Mouse (Mus musculus): ENCODE results near the gene Bmp8a. TPM values are rescaled to one million over a fixed set of nuclear protein-coding genes. Genes with fewer than 3 reads are reported as not detected.
"Not testable (repeated sequence)": the region's sequence is repeated elsewhere in the genome, so short reads cannot be mapped to it uniquely, and the experiment has no call there.

Gene Bmp8a
- polyA plus RNA-seq, 1 experiment from 2014 or later = 0.24 TPM

DNA sequence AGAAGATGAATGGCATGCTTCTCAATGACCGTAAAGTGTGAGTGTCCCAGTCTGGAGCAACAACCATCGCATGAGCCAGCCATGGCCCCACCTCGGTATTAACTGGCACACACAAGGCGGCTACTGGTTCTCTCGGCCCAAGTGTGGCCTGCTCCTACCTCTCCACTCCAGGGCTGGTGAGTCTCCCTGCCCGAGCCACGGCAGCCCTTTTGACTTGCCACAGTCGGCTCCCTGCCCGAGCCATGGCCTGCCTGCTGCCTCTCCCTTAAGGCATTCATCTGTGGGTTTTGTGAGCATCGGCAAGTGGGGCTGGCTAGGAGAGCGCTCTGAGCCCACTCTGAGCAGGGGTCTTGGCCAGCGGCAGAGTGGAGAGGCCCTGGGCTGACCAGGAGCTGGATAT is 54.0 kb downstream of the Bmp8a start:
- Histone ChIP-seq H3K27me3 (ENCODE audit: control insufficient read depth, insufficient read depth, low read length) (no peaks in the 10 kb centered on the region), H3K4me1 (ENCODE audit: control insufficient read depth, insufficient read depth, low read length) (peaks cover 18% of the 10 kb centered on the region), H3K9me3 (ENCODE audit: control insufficient read depth, low read length) (no peaks in the 10 kb centered on the region), H3K4me2 (ENCODE audit: low read depth, severe bottlenecking) (no peak overlapping the region), H3K4me3 (ENCODE audit: low read depth, low read length) (no peak overlapping the region), H3K9ac (ENCODE audit: low read length) (no peak overlapping the region), H3K27ac (replicated peaks; ENCODE audit: low read depth, low read length) (no peak overlapping the region), H3K36me3 (ENCODE audit: control insufficient read depth, insufficient read depth, low read length) (peaks cover 42% of the 10 kb centered on the region)
- DNase-seq (ENCODE audit: low spot score) (no peak), ATAC-seq (ENCODE audit: insufficient number of reproducible peaks, low FRiP score, low TSS enrichment, low read depth) (no peak)
- 88% methylated on average over 12 of the region's 12 CpGs for WGBS

DNA sequence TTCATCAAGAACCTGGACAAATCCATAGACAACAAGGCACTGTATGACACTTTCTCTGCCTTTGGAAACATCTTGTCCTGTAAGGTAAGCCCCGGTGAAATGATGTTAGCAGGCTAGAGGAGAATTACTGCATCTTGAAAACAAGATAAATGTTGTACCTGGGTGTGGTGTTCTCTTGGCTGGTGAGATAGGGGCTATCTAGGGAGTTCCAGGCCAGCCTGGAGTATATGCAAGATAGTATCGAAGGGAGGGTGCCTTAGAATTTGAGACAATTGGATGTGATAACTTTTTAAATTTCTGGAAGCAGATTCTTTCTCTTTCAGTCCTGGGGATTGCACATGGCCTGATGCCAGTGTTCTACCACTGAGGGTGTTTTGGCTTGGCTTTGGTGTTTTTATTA is 56.3 kb downstream of the Bmp8a start:
- Histone ChIP-seq H3K27me3 (ENCODE audit: control insufficient read depth, insufficient read depth, low read length) (no peaks in the 10 kb centered on the region), H3K4me1 (ENCODE audit: control insufficient read depth, insufficient read depth, low read length) (peaks cover 20% of the 10 kb centered on the region), H3K4me2 (ENCODE audit: low read depth, severe bottlenecking) (no peak overlapping the region), H3K9ac (ENCODE audit: low read length) (no peak overlapping the region), H3K9me3 (ENCODE audit: control insufficient read depth, low read length) (no peaks in the 10 kb centered on the region), H3K4me3 (ENCODE audit: low read depth, low read length) (no peak overlapping the region), H3K27ac (replicated peaks; ENCODE audit: low read depth, low read length) (no peak overlapping the region), H3K36me3 (ENCODE audit: control insufficient read depth, insufficient read depth, low read length) (peaks cover 20% of the 10 kb centered on the region)
- WGBS = 86% methylated on average over 2 of the region's 2 CpGs
- no peak for DNase-seq (ENCODE audit: low spot score)
- no peak for ATAC-seq (ENCODE audit: insufficient number of reproducible peaks, low FRiP score, low TSS enrichment, low read depth)

DNA sequence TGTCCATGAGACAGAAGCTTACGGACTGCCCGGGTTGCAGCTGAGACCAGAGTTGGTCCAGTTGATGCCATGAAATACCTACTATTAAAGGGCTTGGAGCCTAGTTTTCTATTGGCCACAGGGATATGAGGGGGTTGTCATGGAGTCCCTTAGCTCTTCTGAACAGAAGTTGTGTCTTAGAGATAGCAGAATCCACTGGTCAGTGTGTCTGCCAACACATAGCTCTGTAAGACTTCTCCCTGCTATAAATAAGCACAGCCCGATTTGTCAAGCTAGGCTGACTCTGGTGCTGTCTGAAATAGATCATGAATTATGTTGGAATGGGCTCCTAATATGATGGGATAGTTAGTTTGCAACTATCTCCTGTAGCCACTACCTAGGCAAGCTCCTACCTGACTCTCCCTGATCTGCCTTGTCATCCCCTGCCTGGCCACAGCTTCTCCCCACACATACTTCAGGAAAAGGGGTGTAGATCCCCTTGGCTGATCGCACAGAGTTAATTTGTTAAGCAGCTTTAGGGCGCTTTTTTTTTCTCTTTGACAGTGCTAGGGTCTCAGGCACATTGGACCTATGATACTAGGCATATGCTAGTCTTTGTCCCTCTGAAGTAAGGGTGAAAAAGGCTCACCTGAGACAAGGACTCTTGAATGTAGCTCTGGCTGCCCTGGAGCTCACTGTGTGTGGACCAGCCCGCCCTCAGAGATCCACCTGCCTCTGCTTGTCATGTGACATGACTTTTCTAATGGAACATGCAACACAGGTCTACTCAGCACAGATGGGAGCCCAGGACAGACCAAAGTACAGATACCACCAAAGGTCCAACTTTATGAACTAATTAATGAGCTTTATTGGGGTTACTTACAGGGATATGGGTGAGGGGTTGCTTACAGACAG is 58.1 kb downstream of the Bmp8a start:
- ATAC-seq (ENCODE audit: insufficient number of reproducible peaks, low FRiP score, low TSS enrichment, low read depth) (no peak), DNase-seq (ENCODE audit: low spot score) (no peak)
- no peak overlapping the region for H3K27ac ChIP-seq (replicated peaks; ENCODE audit: low read depth, low read length)
- peak overlapping the region; percentile 89 for H3K4me2 ChIP-seq (ENCODE audit: low read depth, severe bottlenecking)
- no peaks in the 10 kb centered on the region for H3K27me3 ChIP-seq (ENCODE audit: control insufficient read depth, insufficient read depth, low read length)
- WGBS = 80% methylated on average over 6 of the region's 6 CpGs
- H3K9ac ChIP-seq (ENCODE audit: low read length) = no peak overlapping the region; the same call in none of the 2 replicates
- H3K4me1 ChIP-seq (ENCODE audit: control insufficient read depth, insufficient read depth, low read length) = peaks cover 20% of the 10 kb centered on the region
- peak overlapping the region; percentile 41 for H3K4me3 ChIP-seq (ENCODE audit: low read depth, low read length)
- no peaks in the 10 kb centered on the region for H3K9me3 ChIP-seq (ENCODE audit: control insufficient read depth, low read length)
- peaks cover 16% of the 10 kb centered on the region for H3K36me3 ChIP-seq (ENCODE audit: control insufficient read depth, insufficient read depth, low read length)

DNA sequence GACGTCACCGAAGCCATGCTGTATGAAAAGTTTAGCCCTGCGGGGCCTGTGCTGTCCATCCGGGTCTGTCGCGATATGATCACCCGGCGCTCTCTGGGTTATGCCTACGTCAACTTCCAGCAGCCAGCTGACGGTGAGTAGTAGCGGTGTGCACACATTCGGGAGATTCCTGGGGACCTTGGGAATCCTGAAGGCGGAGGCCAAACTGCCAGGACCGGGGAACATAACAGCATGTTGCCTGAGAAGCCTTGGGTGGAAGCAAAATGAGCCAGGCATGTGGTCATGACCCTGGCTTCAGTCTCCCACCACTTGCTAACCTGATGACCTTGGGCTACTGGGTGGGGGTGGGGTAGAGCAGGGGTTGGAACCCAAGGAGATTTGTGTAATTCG is 59.4 kb downstream of the Bmp8a start:
- peak overlapping the region; percentile 41 for H3K4me3 ChIP-seq (ENCODE audit: low read depth, low read length)
- not testable (repeated sequence) for H3K36me3 ChIP-seq (ENCODE audit: control insufficient read depth, insufficient read depth, low read length); H3K27me3 ChIP-seq (ENCODE audit: control insufficient read depth, insufficient read depth, low read length); ATAC-seq (ENCODE audit: insufficient number of reproducible peaks, low FRiP score, low TSS enrichment, low read depth); H3K9me3 ChIP-seq (ENCODE audit: control insufficient read depth, low read length); H3K27ac ChIP-seq (replicated peaks; ENCODE audit: low read depth, low read length)
- peaks cover 16% of the 10 kb centered on the region for H3K4me1 ChIP-seq (ENCODE audit: control insufficient read depth, insufficient read depth, low read length)
- DNase-seq (ENCODE audit: low spot score) = peak; percentile 42
- peak overlapping the region; percentile 89 for H3K4me2 ChIP-seq (ENCODE audit: low read depth, severe bottlenecking)
- under 1% methylated on average over 11 of the region's 15 CpGs for WGBS
- peak overlapping the region; percentile 47 for H3K9ac ChIP-seq (ENCODE audit: low read length)

DNA sequence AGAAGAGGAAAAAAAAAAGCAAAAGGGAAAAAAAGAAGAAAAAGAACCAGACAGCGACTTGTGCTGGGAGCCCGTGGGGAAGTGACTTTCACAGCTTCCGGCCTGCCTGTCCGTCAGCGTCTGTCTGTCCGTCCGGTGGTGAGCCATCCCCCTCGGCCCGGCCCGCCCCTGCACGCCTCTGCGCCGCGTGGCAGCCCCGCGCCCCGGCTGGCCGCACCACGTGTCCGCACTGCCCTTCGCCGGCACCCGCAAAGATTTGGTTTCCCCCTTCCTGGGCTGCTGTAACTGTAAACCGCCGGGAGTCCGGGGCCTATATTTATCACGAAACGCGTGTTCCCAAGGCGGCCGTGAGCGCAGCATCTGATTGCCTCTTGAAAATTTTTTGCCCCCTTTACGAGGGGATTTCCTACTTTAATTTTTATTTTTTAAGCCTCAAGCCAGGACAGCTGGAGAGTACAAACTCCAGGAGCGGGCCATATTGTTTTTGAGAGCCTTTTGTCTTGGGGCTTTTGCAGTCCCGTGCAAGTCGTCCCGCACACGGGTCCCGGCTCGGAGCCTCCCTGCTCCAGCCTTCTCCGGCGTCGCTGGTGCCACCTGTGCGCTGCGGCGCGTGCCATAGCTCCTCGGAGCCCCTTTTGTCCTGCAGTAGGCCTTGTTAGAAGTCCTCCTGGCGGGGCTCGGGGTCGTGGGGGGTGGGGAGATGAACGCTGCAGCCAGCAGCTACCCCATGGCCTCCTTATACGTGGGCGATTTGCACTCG is 60.0 kb downstream of the Bmp8a start:
- DNase-seq (ENCODE audit: low spot score) (peak; percentile 43), ATAC-seq (ENCODE audit: insufficient number of reproducible peaks, low FRiP score, low TSS enrichment, low read depth) (peak; percentile 45; the same call in 1 of the 2 replicates)
- Histone ChIP-seq H3K4me3 (ENCODE audit: low read depth, low read length) (peak overlapping the region; percentile 41), H3K9ac (ENCODE audit: low read length) (peak overlapping the region; percentile 47), H3K4me2 (ENCODE audit: low read depth, severe bottlenecking) (peak overlapping the region; percentile 89), H3K4me1 (ENCODE audit: control insufficient read depth, insufficient read depth, low read length) (peaks cover 16% of the 10 kb centered on the region)
- not testable (repeated sequence) for H3K27me3 ChIP-seq (ENCODE audit: control insufficient read depth, insufficient read depth, low read length); H3K9me3 ChIP-seq (ENCODE audit: control insufficient read depth, low read length); H3K36me3 ChIP-seq (ENCODE audit: control insufficient read depth, insufficient read depth, low read length); H3K27ac ChIP-seq (replicated peaks; ENCODE audit: low read depth, low read length)
- WGBS = under 1% methylated on average over 29 of the region's 55 CpGs

DNA sequence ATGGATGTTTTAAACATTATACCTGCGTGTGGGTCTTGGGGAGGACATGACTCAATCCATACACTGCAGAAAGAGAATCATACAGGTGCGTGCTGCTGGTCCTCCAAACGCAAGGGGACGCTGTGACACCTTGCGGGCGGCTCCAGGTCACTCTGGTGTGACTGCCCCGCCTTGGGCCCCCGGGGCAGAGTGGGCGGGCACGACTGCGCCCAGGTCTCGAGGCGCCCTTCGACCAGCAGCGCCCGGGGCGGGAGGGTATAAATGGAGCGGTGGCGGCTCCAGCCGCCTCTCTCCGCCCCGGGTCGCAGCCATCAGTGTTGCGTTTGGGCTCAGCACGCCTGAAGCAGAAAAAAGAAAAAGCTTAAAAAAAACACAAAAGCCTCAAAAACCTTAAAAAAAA is 60.6 kb downstream of the Bmp8a start:
- Histone ChIP-seq H3K9me3 (ENCODE audit: control insufficient read depth, low read length) (no peaks in the 10 kb centered on the region), H3K4me2 (ENCODE audit: low read depth, severe bottlenecking) (peak overlapping the region; percentile 89), H3K4me3 (ENCODE audit: low read depth, low read length) (peak overlapping the region; percentile 41), H3K4me1 (ENCODE audit: control insufficient read depth, insufficient read depth, low read length) (peaks cover 16% of the 10 kb centered on the region), H3K27me3 (ENCODE audit: control insufficient read depth, insufficient read depth, low read length) (no peaks in the 10 kb centered on the region), H3K36me3 (ENCODE audit: control insufficient read depth, insufficient read depth, low read length) (no peaks in the 10 kb centered on the region), H3K9ac (ENCODE audit: low read length) (peak overlapping the region; percentile 37; the same call in 1 of the 2 replicates), H3K27ac (replicated peaks; ENCODE audit: low read depth, low read length) (no peak overlapping the region)
- ATAC-seq (ENCODE audit: insufficient number of reproducible peaks, low FRiP score, low TSS enrichment, low read depth) = peak; percentile 93
- WGBS = under 1% methylated on average over 25 of the region's 25 CpGs
- DNase-seq (ENCODE audit: low spot score) = peak; percentile 95

DNA sequence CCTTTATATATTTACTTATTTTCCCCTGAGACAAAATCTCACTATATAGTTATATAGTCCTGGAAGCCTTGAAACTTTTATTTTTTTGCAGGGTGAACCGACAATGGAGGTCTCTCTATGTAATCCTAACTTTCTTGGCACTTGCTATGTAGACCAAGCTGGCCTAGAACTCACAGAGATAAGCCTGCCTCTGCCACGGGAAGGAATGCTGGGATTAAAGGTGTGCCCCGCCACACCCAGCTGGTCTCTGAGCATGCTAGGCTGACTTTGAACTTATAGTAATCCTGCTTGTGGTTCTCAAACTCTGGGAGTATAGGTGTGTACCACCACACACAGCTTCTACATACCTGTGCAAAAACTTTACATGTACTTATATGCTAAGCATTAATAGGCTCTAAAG is 62.9 kb downstream of the Bmp8a start:
- no peak for ATAC-seq (ENCODE audit: insufficient number of reproducible peaks, low FRiP score, low TSS enrichment, low read depth)
- Histone ChIP-seq H3K27me3 (ENCODE audit: control insufficient read depth, insufficient read depth, low read length) (no peaks in the 10 kb centered on the region), H3K9ac (ENCODE audit: low read length) (no peak overlapping the region), H3K4me2 (ENCODE audit: low read depth, severe bottlenecking) (no peak overlapping the region), H3K9me3 (ENCODE audit: control insufficient read depth, low read length) (no peaks in the 10 kb centered on the region), H3K4me1 (ENCODE audit: control insufficient read depth, insufficient read depth, low read length) (peaks cover 12% of the 10 kb centered on the region), H3K27ac (replicated peaks; ENCODE audit: low read depth, low read length) (no peak overlapping the region), H3K36me3 (ENCODE audit: control insufficient read depth, insufficient read depth, low read length) (no peaks in the 10 kb centered on the region), H3K4me3 (ENCODE audit: low read depth, low read length) (no peak overlapping the region)
- no peak for DNase-seq (ENCODE audit: low spot score)
- WGBS = 75% methylated on average over 3 of the region's 3 CpGs

DNA sequence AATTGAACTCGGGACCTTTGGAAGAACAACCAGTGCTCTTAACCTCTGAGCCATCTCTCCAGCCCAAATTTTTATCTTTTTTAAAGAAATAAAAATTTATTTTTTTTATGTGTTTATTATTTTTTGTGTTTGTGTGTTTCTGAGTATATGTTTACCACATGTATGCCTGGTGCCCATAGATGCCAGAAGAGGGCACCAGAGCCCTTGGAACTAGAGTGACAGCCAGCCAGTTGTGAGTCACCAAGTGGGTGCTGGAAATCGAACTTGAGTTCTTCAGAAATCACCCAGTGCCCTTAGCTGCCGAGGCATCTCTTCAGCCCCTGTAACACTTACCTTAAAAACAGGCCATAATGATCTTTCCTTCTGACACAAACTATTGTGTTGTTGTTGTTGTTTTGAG is 72.0 kb downstream of the Bmp8a start:
- ATAC-seq (ENCODE audit: insufficient number of reproducible peaks, low FRiP score, low TSS enrichment, low read depth) = no peak
- WGBS = 90% methylated on average over 3 of the region's 3 CpGs

More for the DNA sequence above, 72.0 kb downstream of the Bmp8a start:
- H3K9me3 ChIP-seq (ENCODE audit: control insufficient read depth, low read length) = no peaks in the 10 kb centered on the region
- no peak overlapping the region for H3K4me3 ChIP-seq (ENCODE audit: low read depth, low read length)
- no peak overlapping the region for H3K4me2 ChIP-seq (ENCODE audit: low read depth, severe bottlenecking)
- no peak overlapping the region for H3K9ac ChIP-seq (ENCODE audit: low read length)
- no peaks in the 10 kb centered on the region for H3K27me3 ChIP-seq (ENCODE audit: control insufficient read depth, insufficient read depth, low read length)
- H3K4me1 ChIP-seq (ENCODE audit: control insufficient read depth, insufficient read depth, low read length) = no peaks in the 10 kb centered on the region
- no peaks in the 10 kb centered on the region for H3K36me3 ChIP-seq (ENCODE audit: control insufficient read depth, insufficient read depth, low read length)
- no peak overlapping the region for H3K27ac ChIP-seq (replicated peaks; ENCODE audit: low read depth, low read length)
- DNase-seq (ENCODE audit: low spot score) = no peak
